Mouse (Mus musculus): ENCODE data around the gene Ifngr1.

DNA sequence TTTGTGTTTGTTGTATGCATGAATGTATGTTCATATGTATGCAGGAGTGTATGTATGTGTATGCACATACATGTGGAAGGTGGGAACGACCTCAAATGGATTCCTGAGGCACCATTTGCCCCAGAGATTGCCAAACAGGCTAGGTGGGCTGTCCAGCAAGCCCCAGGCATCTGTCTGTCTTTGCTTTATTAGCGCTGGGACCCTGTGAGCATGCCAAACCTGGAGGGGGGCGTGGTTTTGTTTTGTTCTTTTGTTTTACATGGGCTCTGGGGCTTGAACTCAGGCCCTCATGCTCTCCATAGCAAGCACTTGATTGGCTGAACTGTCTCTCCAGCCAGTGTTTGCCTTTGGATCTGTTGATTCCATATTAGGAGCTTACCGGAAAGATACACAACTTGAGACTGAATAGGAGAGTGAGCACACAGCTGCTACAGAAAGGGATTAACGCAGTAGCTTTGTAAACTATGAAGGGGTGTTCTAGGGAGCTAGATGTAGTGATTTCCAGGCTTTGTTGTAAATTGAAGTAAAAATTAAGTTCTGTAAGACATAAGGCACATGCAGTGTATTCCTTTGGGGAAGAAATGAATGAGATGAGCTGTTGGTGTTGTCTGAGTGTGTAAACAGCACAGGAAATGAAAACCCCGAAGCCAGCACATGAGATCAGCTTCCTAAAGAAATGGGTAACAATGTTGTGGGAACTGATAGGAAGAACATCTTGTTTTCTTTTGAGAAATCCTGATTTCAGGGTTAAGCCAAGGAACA is 7.8 kb downstream of the Ifngr1 start:
- TF ChIP-seq CTCF (conservative IDR thresholded peaks at IDR 0.05 in 1 of 2, IDR thresholded peaks at IDR 0.05 in 1 of 2; ENCODE audit: low read depth in 2 of 2, low read length in 2 of 2) (no peak), MAX (IDR thresholded peaks at IDR 0.05; ENCODE audit: low read length) (no peak), HCFC1 (IDR thresholded peaks at IDR 0.05; ENCODE audit: low read depth, low read length) (no peak), TBP (conservative IDR thresholded peaks at IDR 0.05; ENCODE audit: low read depth, low read length) (no peak), BHLHE40 (IDR thresholded peaks at IDR 0.05; ENCODE audit: low read depth, low read length) (no peak), CHD1 (IDR thresholded peaks at IDR 0.05; ENCODE audit: low read depth, low read length) (no peak), EP300 (IDR thresholded peaks at IDR 0.05; ENCODE audit: low read length) (no peak), POLR2A (IDR thresholded peaks at IDR 0.05; ENCODE audit: low read depth, low read length) (no peak), MXI1 (IDR thresholded peaks at IDR 0.05; ENCODE audit: low read depth, low read length) (no peak), USF1 (IDR thresholded peaks at IDR 0.05; ENCODE audit: low read depth, low read length) (no peak), GABPA (IDR thresholded peaks at IDR 0.05; ENCODE audit: insufficient replicate concordance, low read depth, low read length) (no peak), ZC3H11A (IDR thresholded peaks at IDR 0.05; ENCODE audit: low read depth, low read length) (no peak), MAFK (IDR thresholded peaks at IDR 0.05; ENCODE audit: insufficient replicate concordance, low read length) (no peak), CHD2 (IDR thresholded peaks at IDR 0.05; ENCODE audit: low read length) (no peak)

Data from CH12.LX (cell line).